Mouse (Mus musculus): Measurements from ENCODE around the gene Nav2.

DNA sequence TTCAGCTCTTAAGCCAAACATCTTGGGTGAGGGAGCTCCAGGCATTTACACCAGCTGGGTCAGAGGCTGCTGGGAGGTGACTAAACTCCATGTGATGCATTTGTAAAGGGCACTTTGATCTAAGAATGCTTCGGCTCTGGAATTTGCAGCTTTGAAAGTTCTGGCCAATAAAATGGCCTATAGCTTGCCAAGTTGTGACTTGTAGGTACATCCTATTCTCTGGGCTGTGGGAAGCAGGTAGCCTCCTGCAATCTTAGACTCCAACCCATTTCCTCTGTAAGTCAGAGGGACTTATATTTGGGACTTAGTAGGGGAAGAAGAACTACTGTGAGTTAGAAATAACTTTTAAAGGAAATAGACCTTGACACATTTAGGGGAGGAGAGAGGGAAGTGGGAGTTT is 47.6 kb upstream of the Nav2 start:
- TF ChIP-seq CTCF (IDR thresholded peaks at IDR 0.05; ENCODE audit: borderline replicate concordance, control insufficient read depth, extremely low read depth, insufficient read depth, low read length, poor library complexity) (no peak), POLR2A (IDR thresholded peaks at IDR 0.05; ENCODE audit: control insufficient read depth, extremely low read depth, insufficient read depth, low read length, poor library complexity) (no peak)
